8 mouse cellular contexts compared by ENCODE assay signal in the genomic region with DNA sequence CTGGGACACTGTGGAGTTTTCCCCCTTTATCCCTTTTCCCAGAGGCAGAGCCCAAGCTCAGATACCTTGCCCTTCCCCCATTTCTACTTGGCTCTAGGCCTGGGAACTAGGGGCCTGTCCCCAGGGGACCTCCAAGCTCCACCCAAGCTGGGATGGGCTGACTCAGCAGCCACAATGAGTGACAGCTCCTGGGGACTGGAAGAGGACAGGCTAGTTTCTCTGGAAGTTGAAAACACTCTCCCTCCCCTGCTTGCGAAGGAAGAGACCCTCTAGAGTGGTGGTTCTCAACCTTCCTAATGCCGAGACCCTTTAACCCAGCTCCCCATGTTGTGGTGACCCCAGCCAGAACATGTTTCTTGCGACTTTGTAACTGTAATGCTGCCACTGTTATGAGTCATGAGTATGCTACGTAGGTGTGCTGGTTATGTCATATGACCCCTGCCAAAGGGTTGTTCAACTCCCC. TPM values are rescaled to one million over a fixed set of nuclear protein-coding genes. Genes with fewer than 3 reads are reported as not detected.
DNase-seq lines count a peak whose midpoint lies in the region; ATAC-seq and TF ChIP-seq lines count a peak whose summit lies in the region.

No protein-coding gene starts in this region.

- peak; percentile 56 for DNase-seq in CD4-positive helper T cell, adult 2 months (ENCODE audit: low read depth, low spot score)
- DNase-seq in G1E (ENCODE audit: low spot score) = peak; percentile 81
- no peak for DNase-seq in left cerebral cortex, adult 9 months (ENCODE audit: low spot score in 2 of 2)
- DNase-seq in cerebellum, postnatal 4 days (ENCODE audit: low spot score in 2 of 2) = no peak
- DNase-seq in urinary bladder, adult 2 months (ENCODE audit: low spot score) = no peak

- H3K9me3 ChIP-seq in G1E (replicated peaks) = no peaks in the 10 kb centered on the region
- H3K9me3 ChIP-seq in heart, embryonic 13.5 days = no peaks in the 10 kb centered on the region
- H3K9me3 ChIP-seq in kidney, embryonic 15.5 days (replicated peaks) = no peaks in the 10 kb centered on the region

- H3K4me3 ChIP-seq in G1E (ENCODE audit: low read depth, low read length) = peak overlapping the region; percentile 28; the same call in 1 of the 2 replicates
- no peak overlapping the region for H3K4me3 ChIP-seq in heart, embryonic 13.5 days
- H3K4me3 ChIP-seq in kidney, embryonic 15.5 days (replicated peaks) = no peak overlapping the region

- H3K27ac ChIP-seq in heart, embryonic 13.5 days (replicated peaks) = no peak overlapping the region
- H3K27ac ChIP-seq in kidney, embryonic 15.5 days = peak overlapping the region; percentile 84

- peak; percentile 78 for ATAC-seq in G1E (ENCODE audit: extremely low read depth, insufficient number of reproducible peaks, low FRiP score, poor library complexity, severe bottlenecking)
- no peak for ATAC-seq in heart, embryonic 13.5 days (ENCODE audit: extremely low read depth, insufficient number of reproducible peaks, low FRiP score, low TSS enrichment)
- ATAC-seq in kidney, embryonic 15.5 days (replicated peaks; ENCODE audit: low FRiP score) = peak; percentile 23; the same call in 1 of the 2 replicates
- peak; percentile 44; the same call in 1 of the 2 replicates for ATAC-seq in megakaryocyte-erythroid progenitor cell, adult 5-6 weeks (replicated peaks; ENCODE audit: low FRiP score, low TSS enrichment, poor library complexity, severe bottlenecking)

- peak overlapping the region; percentile 16 for H3K4me2 ChIP-seq in heart, embryonic 13.5 days
- peak overlapping the region; percentile 36; the same call in 1 of the 2 replicates for H3K4me2 ChIP-seq in kidney, embryonic 15.5 days

- WGBS in heart, embryonic 13.5 days = 26% methylated on average over 4 of the region's 4 CpGs
- WGBS in kidney, embryonic 15.5 days = 35% methylated on average over 4 of the region's 4 CpGs

- H3K36me3 ChIP-seq in G1E (replicated peaks) = peaks cover 99% of the 10 kb centered on the region
- no peaks in the 10 kb centered on the region for H3K36me3 ChIP-seq in heart, embryonic 13.5 days
- no peaks in the 10 kb centered on the region for H3K36me3 ChIP-seq in kidney, embryonic 15.5 days

- TF ChIP-seq CTCF in G1E (IDR thresholded peaks at IDR 0.05; ENCODE audit: low read depth, low read length) = no peak

- peaks cover 80% of the 10 kb centered on the region for H3K4me1 ChIP-seq in G1E (ENCODE audit: insufficient read depth, low read depth, low read length)
- peaks cover 56% of the 10 kb centered on the region for H3K4me1 ChIP-seq in heart, embryonic 13.5 days
- peaks cover 77% of the 10 kb centered on the region for H3K4me1 ChIP-seq in kidney, embryonic 15.5 days

- H3K9ac ChIP-seq in heart, embryonic 13.5 days = no peak overlapping the region
- no peak overlapping the region for H3K9ac ChIP-seq in kidney, embryonic 15.5 days

- H3K27me3 ChIP-seq in G1E (ENCODE audit: insufficient read depth, low read length) = no peaks in the 10 kb centered on the region
- peaks cover 32% of the 10 kb centered on the region for H3K27me3 ChIP-seq in heart, embryonic 13.5 days (replicated peaks)
- no peaks in the 10 kb centered on the region for H3K27me3 ChIP-seq in kidney, embryonic 15.5 days

RNA-seq across cellular contexts. Expression of a gene that starts 9.7 kb away (rescaled TPM):
- total RNA-seq in G1E (2014; fragmentation: Nextera tagmentation) = 57.3 and 65.0 TPM in 2 replicates
- 91.5 and 94.5 TPM in 2 replicates for total RNA-seq in G1E (2017)
- 285 and 357 TPM in 2 replicates for polyA plus RNA-seq in G1E (2012)
- 23.1 and 24.4 TPM in 2 replicates for polyA plus RNA-seq in heart, embryonic 13.5 days (2015; fragmentation: Nextera tagmentation; extraction: Ambion mirVana)
- 123 and 127 TPM in 2 replicates for polyA plus RNA-seq in kidney, embryonic 15.5 days (2015; fragmentation: Nextera tagmentation; extraction: Ambion mirVana)
- 20.4 and 22.2 TPM in 2 replicates for total RNA-seq in megakaryocyte-erythroid progenitor cell, adult 5-6 weeks (2014; fragmentation: Nextera tagmentation)
- 25.9 and 28.3 TPM in 2 replicates for total RNA-seq in megakaryocyte-erythroid progenitor cell, adult 5-6 weeks (2017)
- polyA plus RNA-seq in urinary bladder, adult 2 months (2012; rRNA removed) = 67.7 and 76.3 TPM in 2 replicates

RNA-seq across cellular contexts. Expression of a gene that starts 14.4 kb away (rescaled TPM):
- 14.7 and 17.3 TPM in 2 replicates for total RNA-seq in G1E (2014; fragmentation: Nextera tagmentation)
- total RNA-seq in G1E (2017) = 2.6 and 4.2 TPM in 2 replicates
- polyA plus RNA-seq in G1E (2012) = 16.3 and 23.2 TPM in 2 replicates
- 7.1 and 7.7 TPM in 2 replicates for polyA plus RNA-seq in heart, embryonic 13.5 days (2015; fragmentation: Nextera tagmentation; extraction: Ambion mirVana)
- polyA plus RNA-seq in kidney, embryonic 15.5 days (2015; fragmentation: Nextera tagmentation; extraction: Ambion mirVana) = 10.6 and 11.0 TPM in 2 replicates
- 5.0 and 10.1 TPM in 2 replicates for total RNA-seq in megakaryocyte-erythroid progenitor cell, adult 5-6 weeks (2014; fragmentation: Nextera tagmentation)
- total RNA-seq in megakaryocyte-erythroid progenitor cell, adult 5-6 weeks (2017) = 1.8 and 7.9 TPM in 2 replicates
- polyA plus RNA-seq in urinary bladder, adult 2 months (2012; rRNA removed) = 7.0 and 9.4 TPM in 2 replicates

RNA-seq across cellular contexts. Expression of a gene that starts 14.8 kb away (rescaled TPM):
- total RNA-seq in G1E (2014; fragmentation: Nextera tagmentation) (18.0 and 21.1 TPM in 2 replicates), G1E (2017) (26.5 and 38.3 TPM in 2 replicates)
- polyA plus RNA-seq in G1E (2012) = 23.2 and 23.7 TPM in 2 replicates
- polyA plus RNA-seq in heart, embryonic 13.5 days (2015; fragmentation: Nextera tagmentation; extraction: Ambion mirVana) = 13.8 and 19.0 TPM in 2 replicates
- polyA plus RNA-seq in kidney, embryonic 15.5 days (2015; fragmentation: Nextera tagmentation; extraction: Ambion mirVana) = 21.5 and 23.4 TPM in 2 replicates
- total RNA-seq in megakaryocyte-erythroid progenitor cell, adult 5-6 weeks (2014; fragmentation: Nextera tagmentation) = 15.0 and 24.9 TPM in 2 replicates
- total RNA-seq in megakaryocyte-erythroid progenitor cell, adult 5-6 weeks (2017) = 19.4 and 51.5 TPM in 2 replicates
- 27.5 and 32.2 TPM in 2 replicates for polyA plus RNA-seq in urinary bladder, adult 2 months (2012; rRNA removed)

RNA-seq across cellular contexts. Expression of a gene that starts 39.1 kb away (rescaled TPM):
- total RNA-seq in G1E (2014; fragmentation: Nextera tagmentation) (not detected in 2 replicates), G1E (2017) (1.6 TPM in 2 replicates)
- polyA plus RNA-seq in G1E (2012) = not detected in 2 replicates
- polyA plus RNA-seq in heart, embryonic 13.5 days (2015; fragmentation: Nextera tagmentation; extraction: Ambion mirVana) = 0.37 and 0.38 TPM in 2 replicates
- 0.36 and 0.49 TPM in 2 replicates for polyA plus RNA-seq in kidney, embryonic 15.5 days (2015; fragmentation: Nextera tagmentation; extraction: Ambion mirVana)
- 2.1 TPM in 1 of 2 replicates, not detected in the other for total RNA-seq in megakaryocyte-erythroid progenitor cell, adult 5-6 weeks (2014; fragmentation: Nextera tagmentation)
- total RNA-seq in megakaryocyte-erythroid progenitor cell, adult 5-6 weeks (2017) = 1.0 and 3.4 TPM in 2 replicates
- polyA plus RNA-seq in urinary bladder, adult 2 months (2012; rRNA removed) = 0.52 and 1.5 TPM in 2 replicates

Comparison
In these comparisons a context has a peak if more than half of its experiments do, and no peak if none do; other contexts are left out.
1. DNase-seq: peak in CD4-positive helper T cell, adult 2 months (single experiment) and G1E (single experiment); none in left cerebral cortex, adult 9 months (0 of 2), cerebellum, postnatal 4 days (0 of 2) and urinary bladder, adult 2 months (single experiment).